Mouse (Mus musculus) thymus, postnatal 25 days (tissue): ENCODE results near the gene Bpifb5.
A peak's percentile ranks its signal among the peaks of the same experiment; 100 is the strongest.
"Not testable (repeated sequence)": the region's sequence is repeated elsewhere in the genome, so short reads cannot be mapped to it uniquely, and the experiment has no call there.

Experiments
- DNase-seq: peaks from one replicate; pipeline ENCODE4 v3.0.0; 2022

Gene Bpifb5

GRCm38 (mm10) chr2:154223265-154223916, at the start of gene Bpifb5:
Gene Bpifb5 (plus strand): TSS chr2:154223742.
- no peak for DNase-seq

GRCm38 (mm10) chr2:154181900-154182299, 41.6 kb upstream of the Bpifb5 start:
- DNase-seq = not testable (repeated sequence)

- not testable (repeated sequence) for DNase-seq
Measured at GRCm38 (mm10) chr2:154183061-154183460, 40.5 kb upstream of the Bpifb5 start.

GRCm38 (mm10) chr2:154185319-154185718, 38.2 kb upstream of the Bpifb5 start:
- no peak for DNase-seq

GRCm38 (mm10) chr2:154185748-154186147, 37.8 kb upstream of the Bpifb5 start:
- no peak for DNase-seq

- no peak for DNase-seq
Measured at GRCm38 (mm10) chr2:154187468-154187867, 36.1 kb upstream of the Bpifb5 start.

GRCm38 (mm10) chr2:154189877-154190434, 33.6 kb upstream of the Bpifb5 start:
- DNase-seq = no peak

- no peak for DNase-seq
Measured at GRCm38 (mm10) chr2:154190546-154191258, 32.8 kb upstream of the Bpifb5 start, which contains the start of gene Bpifb1. Gene Bpifb1 (plus strand): TSS chr2:154190818.

GRCm38 (mm10) chr2:154192141-154192540, 31.4 kb upstream of the Bpifb5 start:
- no peak for DNase-seq

- DNase-seq = no peak
Measured at GRCm38 (mm10) chr2:154193071-154193470, 30.5 kb upstream of the Bpifb5 start.

- no peak for DNase-seq
Measured at GRCm38 (mm10) chr2:154193994-154194504, 29.5 kb upstream of the Bpifb5 start.

- DNase-seq = no peak
Measured at GRCm38 (mm10) chr2:154197036-154197435, 26.5 kb upstream of the Bpifb5 start.

- DNase-seq = no peak
Measured at GRCm38 (mm10) chr2:154204630-154205029, 18.9 kb upstream of the Bpifb5 start.

- peak; percentile 11 for DNase-seq
Measured at GRCm38 (mm10) chr2:154206908-154207307, 16.6 kb upstream of the Bpifb5 start.

GRCm38 (mm10) chr2:154209112-154209511, 14.4 kb upstream of the Bpifb5 start:
- DNase-seq = no peak

GRCm38 (mm10) chr2:154211121-154211520, 12.4 kb upstream of the Bpifb5 start:
- DNase-seq = no peak

- no peak for DNase-seq
Measured at GRCm38 (mm10) chr2:154211881-154212280, 11.7 kb upstream of the Bpifb5 start.

- peak; percentile 59 for DNase-seq
Measured at GRCm38 (mm10) chr2:154215191-154215590, 8.4 kb upstream of the Bpifb5 start.

- no peak for DNase-seq
Measured at GRCm38 (mm10) chr2:154219950-154220349, 3.6 kb upstream of the Bpifb5 start.

- no peak for DNase-seq
Measured at GRCm38 (mm10) chr2:154223917-154224273, 353 bp downstream of the Bpifb5 start.

- DNase-seq = no peak
Measured at GRCm38 (mm10) chr2:154226991-154227390, 3.4 kb downstream of the Bpifb5 start.

GRCm38 (mm10) chr2:154227830-154228229, 4.3 kb downstream of the Bpifb5 start:
- DNase-seq = no peak

GRCm38 (mm10) chr2:154233426-154233825, 9.9 kb downstream of the Bpifb5 start:
- no peak for DNase-seq

- DNase-seq = no peak
Measured at GRCm38 (mm10) chr2:154240771-154241170, 17.2 kb downstream of the Bpifb5 start.
